9 mouse cellular contexts compared by ENCODE assay signal in genomic region chr9:80351678-80352331, GRCm38 (mm10).
DNase-seq lines count a peak whose midpoint lies in the region; ATAC-seq lines count a peak whose summit lies in the region.
"Had no signal": no experiment of that assay in that cellular context is flagged by ENCODE, and none has a peak within 500 bp of the region (broad histone marks: within the 10 kb centered on the region; RNA-seq: fewer than 3 reads in every experiment).

No protein-coding gene starts in this region.

- H3K9ac ChIP-seq in forebrain, embryonic 15.5 days (replicated peaks), result 0 out of 2 replicates have a peak overlapping the region, but pooled peaks have one; percentile 7
- no peak overlapping the region for H3K9ac ChIP-seq in liver, embryonic 16.5 days (ENCODE audit: low read depth, low read length)

- intact Hi-C loops in heart, postnatal 25 days (cut with DNase I), result no loop called here

- peak overlapping the region; percentile 44 for H3K4me2 ChIP-seq in forebrain, embryonic 15.5 days (replicated peaks)
- H3K4me2 ChIP-seq in liver, embryonic 16.5 days (ENCODE audit: low read depth, low read length), result peak overlapping the region; percentile 7; the same call in 1 of the 2 replicates

- peak; percentile 87 for ATAC-seq in forebrain, embryonic 15.5 days (replicated peaks)
- ATAC-seq in liver, embryonic 16.5 days (ENCODE audit: low read depth), result no peak
- ATAC-seq in activated CD4-positive, CD25-positive, alpha-beta regulatory T cell, adult 4 months, result no peak

- H3K4me1 ChIP-seq in forebrain, embryonic 15.5 days, result peaks cover 13% of the 10 kb centered on the region
- H3K4me1 ChIP-seq in liver, embryonic 16.5 days (ENCODE audit: control insufficient read depth, low read depth, low read length), result no peaks in the 10 kb centered on the region

- no peak overlapping the region for H3K27ac ChIP-seq in forebrain, embryonic 15.5 days (replicated peaks)
- H3K27ac ChIP-seq in liver, embryonic 16.5 days (ENCODE audit: low read length), result no peak overlapping the region

- H3K4me3 ChIP-seq in forebrain, embryonic 15.5 days, result peak overlapping the region; percentile 19
- H3K4me3 ChIP-seq in liver, embryonic 16.5 days (ENCODE audit: low read depth, low read length), result no peak overlapping the region

- 0 out of 2 replicates have a peak, but pooled peaks cover 6% of the 10 kb centered on the region for H3K27me3 ChIP-seq in forebrain, embryonic 15.5 days
- no peaks in the 10 kb centered on the region for H3K27me3 ChIP-seq in liver, embryonic 16.5 days (ENCODE audit: control insufficient read depth, insufficient read depth, low read depth, low read length)
- H3K27me3 ChIP-seq: CH12.LX had no signal

- WGBS in forebrain, embryonic 15.5 days, result 12% methylated on average over 20 of the region's 20 CpGs
- WGBS in liver, embryonic 16.5 days (ENCODE audit: insufficient replicate concordance), result 45% methylated on average over 20 of the region's 20 CpGs

- no peaks in the 10 kb centered on the region for H3K9me3 ChIP-seq in forebrain, embryonic 15.5 days
- H3K9me3 ChIP-seq in liver, embryonic 16.5 days (replicated peaks; ENCODE audit: control insufficient read depth, low read length), result no peaks in the 10 kb centered on the region

- H3K36me3 ChIP-seq in forebrain, embryonic 15.5 days, result no peaks in the 10 kb centered on the region
- H3K36me3 ChIP-seq in liver, embryonic 16.5 days (ENCODE audit: control insufficient read depth, insufficient read depth), result no peaks in the 10 kb centered on the region

- DNase-seq in heart, adult 11 months, result peak; percentile 75
- no peak for DNase-seq in heart, postnatal 25 days (ENCODE audit: low spot score)
- DNase-seq in Muller cell, postnatal 12 days (ENCODE audit: inconsistent ontology term), result peak; percentile 80
- no peak for DNase-seq in ovary, postnatal 36 days (ENCODE audit: low spot score)
- DNase-seq in urinary bladder, postnatal 4 days (ENCODE audit: low spot score in 2 of 2), result no peak

Comparison
In these comparisons a context has a peak if more than half of its experiments do, and no peak if none do; other contexts are left out.
1. DNase-seq: peak in heart, adult 11 months (single experiment) and Muller cell, postnatal 12 days (single experiment); none in heart, postnatal 25 days (single experiment), ovary, postnatal 36 days (single experiment) and urinary bladder, postnatal 4 days (0 of 2).